Mouse (Mus musculus) midbrain, embryonic 16.5 days (tissue): ENCODE data around the gene Acaa1a. TPM values are rescaled to one million over a fixed set of nuclear protein-coding genes. Genes with fewer than 3 reads are reported as not detected.
A peak's percentile ranks its signal among the peaks of the same experiment; 100 is the strongest.

Source experiments
- ATAC-seq: fragments of 200-750 bp; cut with Nextera tagmentation; 2 replicates; pipeline ENCODE4 v1.8.0; 2017; ENCODE audit warnings: moderate TSS enrichment
- H3K27ac ChIP-seq: fragments of 300-500 bp; sonication (generic); 2 replicates; pipeline ENCODE4 v1.5.1; 2014; ENCODE audit warnings: mild to moderate bottlenecking, low read length, mixed read lengths
- H3K27me3 ChIP-seq: fragments of 300-500 bp; sonication (generic); 2 replicates; pipeline ENCODE4 v1.6.1; 2014; ENCODE audit warnings: low read depth, low read length, mixed read lengths; ENCODE audit not compliant: control insufficient read depth, insufficient read depth
- H3K36me3 ChIP-seq: fragments of 300-500 bp; sonication (generic); 2 replicates; pipeline ENCODE4 v1.6.1; 2014; ENCODE audit warnings: mild to moderate bottlenecking, low read length, moderate library complexity, mixed read lengths; ENCODE audit not compliant: control insufficient read depth, insufficient read depth
- H3K4me1 ChIP-seq: fragments of 300-500 bp; sonication (generic); 2 replicates; pipeline ENCODE4 v1.6.1; 2014; ENCODE audit warnings: mild to moderate bottlenecking, low read length, mixed read lengths; ENCODE audit not compliant: control insufficient read depth, insufficient read depth
- H3K4me2 ChIP-seq: fragments of 300-500 bp; sonication (generic); 2 replicates; pipeline ENCODE4 v1.6.1; 2014; ENCODE audit warnings: mild to moderate bottlenecking, low read length, mixed read lengths
- H3K4me3 ChIP-seq: fragments of 300-500 bp; sonication (generic); 2 replicates; pipeline ENCODE4 v1.5.1; 2014; ENCODE audit warnings: low read depth, mild to moderate bottlenecking, low read length, moderate library complexity, mixed read lengths
- H3K9ac ChIP-seq: fragments of 300-500 bp; sonication (generic); 2 replicates; pipeline ENCODE4 v1.6.1; 2014; ENCODE audit warnings: low read depth, low read length, mixed read lengths
- H3K9me3 ChIP-seq: fragments of 300-500 bp; sonication (generic); replicated peaks from 2 replicates; pipeline ENCODE4 v1.6.1; 2014; ENCODE audit warnings: mild to moderate bottlenecking, low read length, mixed read lengths; ENCODE audit not compliant: control insufficient read depth, poor library complexity, severe bottlenecking
- WGBS: fragments of 180-500 bp; shearing (Covaris S2); extraction: QIAGEN DNeasy Blood & Tissue Kit; methylation state at CpG from one replicate; pipeline ENCODE4 v1.1.7; 2014; 5-methylcytosine and 5-hydroxymethylcytosine counted together
- polyA plus RNA-seq: library from polyadenylated mRNA; unstranded; fragments of >200 nt; fragmentation: Nextera tagmentation; extraction: Ambion mirVana; gene quantifications from 2 replicates; pipeline ENCODE4 v1.2.1, GENCODE M21; 2015

The Acaa1a gene
- polyA plus RNA-seq, 1 experiment from 2014 or later: 116 TPM

DNA sequence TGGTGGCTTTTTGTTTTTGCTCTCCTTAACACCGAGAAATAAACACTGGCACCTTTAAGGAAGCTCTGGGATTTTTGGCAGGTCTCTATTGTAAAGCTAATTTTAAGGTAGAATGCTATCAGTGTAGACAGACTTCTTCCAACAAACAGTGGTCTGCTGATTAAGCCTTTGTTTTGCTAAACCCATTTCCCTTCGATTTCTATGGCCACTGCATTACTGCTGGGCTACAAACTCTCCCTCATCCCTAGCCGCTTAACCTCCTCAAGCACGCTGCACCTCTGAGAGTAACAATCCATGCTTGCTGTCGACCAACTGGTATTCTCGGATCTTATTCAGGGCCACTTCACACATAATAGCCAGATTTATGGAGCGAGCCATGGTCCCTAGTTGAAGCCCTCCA, 18.5 kb upstream of the Acaa1a start:
- Histone ChIP-seq H3K27ac (no peak overlapping the region), H3K4me3 (peak overlapping the region; percentile 89), H3K4me2 (peak overlapping the region; percentile 87), H3K36me3 (no peaks in the 10 kb centered on the region), H3K9ac (peak overlapping the region; percentile 90), H3K4me1 (peaks cover 16% of the 10 kb centered on the region), H3K27me3 (no peaks in the 10 kb centered on the region), H3K9me3 (no peaks in the 10 kb centered on the region)
- WGBS: 8% methylated on average over 7 of the region's 7 CpGs
- no peak for ATAC-seq

DNA sequence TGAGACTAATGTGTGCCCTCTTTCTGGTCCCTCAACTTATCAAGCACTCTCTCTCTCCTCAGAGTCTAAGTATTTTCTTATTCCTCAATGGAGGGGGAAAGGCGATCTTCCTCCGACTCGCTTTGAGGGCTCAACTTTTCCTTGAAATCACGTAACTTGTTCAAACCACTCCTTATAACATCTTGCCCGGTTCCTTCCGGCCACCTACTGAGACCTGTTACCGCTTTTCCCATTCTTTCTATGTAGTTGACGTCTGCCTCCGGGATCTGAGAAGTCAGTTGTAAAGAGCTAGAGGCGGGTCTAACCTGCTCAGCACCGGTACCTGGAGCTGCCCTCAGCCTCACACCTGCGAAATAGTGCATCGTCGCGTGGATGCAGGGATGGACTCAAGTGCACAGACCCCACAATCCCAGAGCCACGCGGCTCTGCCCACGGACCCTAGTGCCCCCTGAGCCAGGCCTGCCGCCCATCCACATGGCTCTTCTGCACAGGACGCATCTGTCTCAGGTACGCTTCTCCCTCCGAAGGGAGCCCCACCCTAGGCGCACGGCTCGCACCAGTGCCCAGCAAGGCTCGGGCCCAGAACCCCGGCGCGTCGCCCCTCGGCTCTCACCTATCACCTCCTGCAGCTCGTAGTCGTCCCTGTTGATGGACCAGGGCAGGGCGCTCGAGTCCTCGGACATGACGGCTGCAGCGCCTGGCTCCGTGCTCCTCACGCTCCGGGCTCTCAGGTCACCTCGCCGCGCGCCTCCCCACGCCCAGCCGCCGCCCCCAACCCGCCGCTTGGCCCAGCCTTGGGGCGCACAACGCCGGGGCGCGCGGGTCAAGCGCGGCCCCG, 17.9 kb upstream of the Acaa1a start:
- WGBS: under 1% methylated on average over 53 of the region's 59 CpGs
- no peaks in the 10 kb centered on the region for H3K9me3 ChIP-seq
- ATAC-seq: peak; percentile 51
- peak overlapping the region; percentile 94 for H3K27ac ChIP-seq
- H3K27me3 ChIP-seq: no peaks in the 10 kb centered on the region
- no peaks in the 10 kb centered on the region for H3K36me3 ChIP-seq
- peak overlapping the region; percentile 87 for H3K4me2 ChIP-seq
- H3K4me3 ChIP-seq: peak overlapping the region; percentile 89
- H3K4me1 ChIP-seq: peaks cover 16% of the 10 kb centered on the region
- peak overlapping the region; percentile 90 for H3K9ac ChIP-seq

DNA sequence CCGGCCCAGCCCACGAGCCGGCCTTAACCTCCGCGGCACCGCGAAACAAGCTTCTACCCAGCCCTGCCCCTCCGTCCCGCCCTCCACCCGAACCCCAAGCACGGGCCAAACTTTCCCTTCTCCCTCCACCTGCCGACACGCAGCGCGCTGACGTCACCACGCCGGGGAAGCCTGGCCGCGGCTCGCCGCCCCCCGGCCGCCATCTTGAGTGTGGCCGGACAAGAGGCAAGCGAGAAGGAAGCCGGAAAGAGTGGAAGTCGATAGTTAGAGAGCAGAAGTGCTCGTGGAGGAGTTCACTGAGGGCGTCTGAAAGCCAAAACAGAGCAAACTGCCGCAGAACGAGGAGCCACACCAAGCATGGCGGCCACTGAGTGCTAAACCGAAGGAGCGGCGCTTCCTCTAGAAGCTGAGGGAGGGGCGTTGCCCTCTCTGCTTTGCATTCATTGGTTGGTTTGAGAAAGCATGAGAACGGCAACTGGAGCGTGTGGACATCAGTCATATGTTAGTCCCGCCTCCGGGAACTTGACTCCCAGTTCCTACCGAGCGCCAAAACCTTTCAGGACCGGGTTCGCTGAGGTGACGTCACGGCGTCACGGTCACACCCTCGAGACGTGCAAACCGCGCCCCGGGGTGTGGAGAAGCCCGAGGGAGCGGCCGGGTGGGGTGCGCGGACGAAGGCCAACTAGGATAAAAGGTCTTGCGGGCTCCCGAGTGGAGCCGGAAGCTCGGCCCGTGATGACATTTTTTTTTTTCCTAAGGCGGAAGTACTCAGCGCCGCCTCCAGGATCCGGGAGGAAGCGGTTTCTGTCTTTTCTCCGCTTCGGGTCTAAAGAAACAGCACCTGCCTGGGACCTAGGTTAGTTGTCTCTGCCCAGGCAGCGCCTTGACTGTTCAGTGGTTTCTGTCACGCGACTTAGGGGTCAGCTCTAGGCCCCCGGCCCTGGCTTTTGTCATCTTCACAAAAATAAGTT, 16.9 kb upstream of the Acaa1a start, which contains the start of gene Oxsr1:
Gene Oxsr1 (minus strand): TSS at position 139 of the 971 bp plus-strand sequence.
- peak; percentile 97 for ATAC-seq
- Histone ChIP-seq H3K27ac (peak within 1 kb of the TSS; percentile 94), H3K4me3 (peak within 1 kb of the TSS; percentile 89), H3K4me2 (peak within 1 kb of the TSS; percentile 87), H3K9ac (peak within 1 kb of the TSS; percentile 90), H3K36me3 (no peaks in the 10 kb centered on the region), H3K9me3 (no peaks in the 10 kb centered on the region), H3K27me3 (no peaks in the 10 kb centered on the region), H3K4me1 (peaks cover 16% of the 10 kb centered on the region)
- under 1% methylated on average over 76 of the region's 76 CpGs for WGBS

DNA sequence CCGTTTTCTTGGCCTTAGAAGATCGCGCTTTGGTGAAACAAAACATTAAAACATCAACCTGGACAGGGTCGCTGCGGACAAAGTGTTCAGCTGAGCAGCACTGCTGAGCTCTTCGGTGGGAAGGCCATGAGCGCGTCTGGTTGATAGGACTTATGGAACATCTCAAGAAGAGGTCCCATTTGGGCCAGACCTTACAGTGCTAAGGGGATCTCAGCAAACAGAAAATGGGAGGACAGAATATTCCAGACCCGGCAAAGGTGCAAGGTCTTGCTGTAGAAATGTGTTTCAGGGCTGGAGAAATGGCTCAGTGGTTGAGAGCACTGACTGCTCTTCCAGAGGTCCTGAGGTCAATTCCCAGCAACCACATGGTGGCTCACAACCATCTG, 16.2 kb upstream of the Acaa1a start:
- 4% methylated on average over 9 of the region's 9 CpGs for WGBS

DNA sequence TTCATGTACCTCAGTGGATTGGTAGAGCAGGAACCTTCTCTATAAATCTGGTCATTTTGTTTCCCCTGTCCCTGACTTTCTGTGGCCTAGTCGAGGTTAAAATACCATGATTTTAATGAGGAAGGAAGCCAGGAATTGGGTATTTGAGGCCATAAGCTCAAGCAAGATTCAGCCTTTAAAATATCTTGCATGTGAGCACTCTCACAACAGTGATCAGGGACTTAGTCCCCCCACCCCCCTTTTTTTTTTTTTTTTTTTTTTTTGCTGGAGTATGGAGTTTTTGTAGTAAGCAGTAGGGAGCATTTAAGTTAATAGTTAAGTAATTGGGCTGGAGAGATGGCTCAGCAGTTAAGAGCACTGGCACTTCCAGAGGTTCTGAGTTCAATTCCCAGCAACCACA, 15.3 kb upstream of the Acaa1a start:
- H3K4me2 ChIP-seq: no peak overlapping the region
- ATAC-seq: no peak
- no peaks in the 10 kb centered on the region for H3K27me3 ChIP-seq
- H3K9ac ChIP-seq: no peak overlapping the region
- no peaks in the 10 kb centered on the region for H3K36me3 ChIP-seq
- H3K4me1 ChIP-seq: peaks cover 16% of the 10 kb centered on the region
- H3K27ac ChIP-seq: no peak overlapping the region
- WGBS: 85% methylated on average over 1 of the region's 1 CpGs
- no peaks in the 10 kb centered on the region for H3K9me3 ChIP-seq
- H3K4me3 ChIP-seq: no peak overlapping the region

More for the DNA sequence above, 16.2 kb upstream of the Acaa1a start:
- peak; percentile 33 for ATAC-seq
- Histone ChIP-seq H3K9me3 (no peaks in the 10 kb centered on the region), H3K4me3 (peak overlapping the region; percentile 89), H3K4me1 (peaks cover 16% of the 10 kb centered on the region), H3K9ac (peak overlapping the region; percentile 67), H3K36me3 (no peaks in the 10 kb centered on the region), H3K27ac (peak overlapping the region; percentile 94), H3K4me2 (peak overlapping the region; percentile 62), H3K27me3 (no peaks in the 10 kb centered on the region)

DNA sequence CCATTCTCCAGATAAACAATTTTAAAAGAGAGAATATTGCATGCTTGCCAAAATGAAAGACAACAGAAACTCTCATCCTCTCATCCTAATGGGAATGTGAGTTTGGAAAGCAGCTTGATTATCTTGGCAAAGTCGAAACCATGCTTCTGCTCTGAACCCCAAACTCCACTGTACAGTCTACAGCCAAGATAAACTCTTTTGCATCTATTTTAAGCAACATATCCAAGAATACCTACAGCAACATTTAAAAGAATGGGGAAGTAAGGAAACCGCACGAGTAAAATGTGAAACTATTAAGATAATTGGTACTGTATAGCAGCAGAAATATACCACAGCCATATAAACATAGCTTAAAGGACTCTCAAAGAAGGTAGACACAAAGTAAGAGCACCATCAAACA, 11.0 kb upstream of the Acaa1a start:
- 89% methylated on average over 3 of the region's 3 CpGs for WGBS
- Histone ChIP-seq H3K27ac (no peak overlapping the region), H3K9ac (no peak overlapping the region), H3K4me2 (no peak overlapping the region), H3K4me3 (no peak overlapping the region), H3K27me3 (no peaks in the 10 kb centered on the region), H3K4me1 (no peaks in the 10 kb centered on the region), H3K9me3 (no peaks in the 10 kb centered on the region), H3K36me3 (no peaks in the 10 kb centered on the region)
- no peak for ATAC-seq

DNA sequence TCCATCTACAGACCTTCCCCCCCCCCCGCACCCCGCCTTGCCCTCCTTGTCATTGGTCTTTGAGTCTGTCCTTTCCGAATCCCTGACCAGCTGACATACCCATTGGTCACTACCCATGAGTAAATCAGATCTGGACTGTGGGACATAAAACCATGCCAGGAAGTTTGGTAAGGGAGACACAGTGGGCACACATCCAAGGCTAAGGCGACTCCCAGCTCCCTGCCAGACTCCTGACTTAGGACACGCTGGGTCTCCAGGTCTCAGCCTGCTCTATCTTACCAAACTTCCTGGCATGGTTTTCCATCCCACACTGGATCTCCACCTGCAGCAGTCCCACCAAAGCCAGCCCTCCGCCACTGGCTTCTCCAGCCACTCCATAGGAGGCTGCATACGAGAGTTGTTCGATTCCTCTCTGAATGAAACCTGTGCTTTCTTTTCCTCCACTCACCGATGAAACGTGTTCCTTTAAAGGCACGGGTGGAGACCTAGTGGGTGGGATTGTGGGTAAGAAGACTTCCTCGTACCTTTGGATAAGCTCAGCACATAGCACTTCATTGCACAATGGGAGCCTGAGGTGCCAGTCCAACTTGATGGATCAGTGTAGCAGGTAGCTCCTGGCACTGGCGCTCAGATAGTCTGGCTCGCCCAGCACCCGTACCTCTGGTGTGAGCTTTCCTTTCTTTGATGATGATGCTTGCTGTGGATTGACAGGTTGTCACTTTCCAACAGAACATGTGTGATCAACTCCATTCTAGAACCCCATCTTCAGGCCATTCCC, 9.1 kb upstream of the Acaa1a start:
- Histone ChIP-seq H3K27me3 (no peaks in the 10 kb centered on the region), H3K9me3 (no peaks in the 10 kb centered on the region), H3K4me1 (no peaks in the 10 kb centered on the region), H3K9ac (no peak overlapping the region), H3K4me3 (no peak overlapping the region), H3K27ac (no peak overlapping the region), H3K36me3 (no peaks in the 10 kb centered on the region), H3K4me2 (no peak overlapping the region)
- no peak for ATAC-seq
- 89% methylated on average over 15 of the region's 15 CpGs for WGBS

DNA sequence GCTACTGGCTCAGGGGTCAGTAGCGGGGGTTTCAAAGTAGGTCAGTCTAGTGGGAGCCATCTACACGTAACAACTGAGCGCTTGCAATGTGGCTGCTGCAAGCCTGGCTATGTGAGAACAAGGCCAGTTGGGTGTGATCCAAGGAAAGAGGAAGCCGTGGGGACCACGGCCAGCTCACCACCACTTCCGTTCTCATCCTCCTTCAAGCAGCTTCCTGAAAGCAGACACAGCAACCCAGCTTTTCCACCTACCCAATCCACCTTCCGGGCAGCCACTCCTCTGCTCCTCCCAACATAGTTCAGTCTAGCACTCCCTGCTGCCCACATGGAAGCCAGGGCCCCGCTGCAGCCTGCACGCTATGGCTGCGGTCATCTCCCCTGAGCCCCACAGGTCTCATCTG, 5.2 kb upstream of the Acaa1a start:
- Histone ChIP-seq H3K4me1 (peaks cover under 1% of the 10 kb centered on the region; the same call in 1 of the 2 replicates), H3K27ac (no peak overlapping the region), H3K4me2 (no peak overlapping the region), H3K4me3 (no peak overlapping the region), H3K9ac (no peak overlapping the region), H3K27me3 (0 out of 2 replicates have a peak, but pooled peaks cover 5% of the 10 kb centered on the region), H3K36me3 (no peaks in the 10 kb centered on the region), H3K9me3 (no peaks in the 10 kb centered on the region)
- 70% methylated on average over 10 of the region's 10 CpGs for WGBS
- no peak for ATAC-seq
